Mouse (Mus musculus): ENCODE measurements around the gene Gtf2ird2. TPM values are rescaled to one million over a fixed set of nuclear protein-coding genes. Genes with fewer than 3 reads are reported as not detected.

Gtf2ird2 gene
- polyA plus RNA-seq, 1 experiment, result 2.6 TPM

DNA sequence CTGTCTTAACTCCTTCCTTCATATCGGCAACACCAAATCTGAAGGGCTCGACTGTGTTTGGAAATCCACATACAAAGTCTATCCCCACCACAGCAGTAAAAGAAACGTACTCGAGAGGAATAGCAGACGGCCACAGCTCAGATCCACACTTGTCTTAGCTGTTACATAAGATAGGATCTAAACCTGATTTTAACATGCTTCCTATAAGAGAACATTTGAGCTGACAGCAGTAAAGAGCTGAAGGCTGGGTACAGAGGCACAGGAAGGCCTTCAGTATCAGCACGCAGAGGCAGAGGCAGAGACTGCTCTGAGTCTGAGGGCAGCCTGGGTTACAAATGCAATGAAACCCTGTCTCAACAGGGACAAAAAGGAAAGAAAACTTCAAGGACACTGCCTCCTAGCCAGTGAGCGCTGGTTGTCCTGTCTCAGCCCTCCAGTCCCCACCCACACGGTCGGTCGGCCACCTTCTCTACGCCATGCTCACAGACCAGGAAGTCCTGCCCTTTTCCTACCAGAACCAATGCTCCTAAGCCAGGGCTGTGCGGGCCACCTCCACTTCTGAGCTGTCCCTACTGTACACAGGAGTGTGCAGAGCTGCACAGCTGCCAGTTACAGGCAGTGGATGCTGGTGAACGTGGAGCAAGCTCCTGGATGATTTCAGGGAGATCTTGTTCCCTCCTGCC, 73.7 kb downstream of the Gtf2ird2 start:
- H3K4me1 ChIP-seq (ENCODE audit: control insufficient read depth, insufficient read depth, insufficient read length, low read length), result no peaks in the 10 kb centered on the region
- H3K4me3 ChIP-seq (ENCODE audit: insufficient read depth, low read depth, low read length), result no peak overlapping the region
- H3K27ac ChIP-seq (replicated peaks; ENCODE audit: low read depth, low read length), result no peak overlapping the region

DNA sequence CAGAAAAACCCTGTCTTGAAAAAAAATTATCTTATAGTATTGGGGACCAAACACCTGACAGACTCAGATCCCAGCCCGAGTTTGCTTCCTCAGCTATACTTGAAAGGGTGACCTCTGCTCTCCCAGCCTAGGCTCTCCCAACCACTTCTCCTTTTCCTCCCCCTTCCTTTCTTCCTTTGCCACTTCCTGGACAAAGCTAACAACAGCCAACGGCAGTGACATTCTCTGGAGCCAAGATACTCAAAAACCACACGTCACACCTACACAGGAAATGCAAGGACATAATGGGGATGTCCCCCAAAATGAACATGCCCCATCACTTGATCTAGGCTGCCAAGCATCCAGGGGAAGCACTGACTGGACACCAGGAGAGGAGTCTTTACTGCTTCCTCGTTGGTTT, 74.6 kb downstream of the Gtf2ird2 start:
- no peak overlapping the region for H3K4me3 ChIP-seq (ENCODE audit: insufficient read depth, low read depth, low read length)
- no peak overlapping the region for H3K27ac ChIP-seq (replicated peaks; ENCODE audit: low read depth, low read length)

DNA sequence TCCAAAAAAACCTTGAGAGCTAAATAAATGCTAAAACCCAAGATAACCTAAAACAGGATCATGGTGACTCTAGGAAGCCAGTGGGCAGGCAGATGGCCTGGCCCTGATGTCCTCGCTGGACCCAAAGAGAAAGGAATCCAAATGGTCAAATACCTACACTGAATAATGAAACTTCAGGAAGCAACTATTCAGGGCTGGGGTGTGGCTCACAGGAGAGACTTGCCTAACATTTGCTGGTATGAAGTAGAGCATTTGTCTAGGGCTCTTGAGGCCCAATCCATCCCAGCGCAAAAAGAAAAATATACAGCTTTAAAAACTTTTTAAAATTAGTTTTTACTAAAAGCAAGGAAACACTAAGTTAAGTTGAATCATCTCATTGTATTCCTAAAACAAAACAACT, 75.1 kb downstream of the Gtf2ird2 start:
- no peak overlapping the region for H3K4me3 ChIP-seq (ENCODE audit: insufficient read depth, low read depth, low read length)
- no peak overlapping the region for H3K27ac ChIP-seq (replicated peaks; ENCODE audit: low read depth, low read length)
- no peaks in the 10 kb centered on the region for H3K4me1 ChIP-seq (ENCODE audit: control insufficient read depth, insufficient read depth, insufficient read length, low read length)

More for the DNA sequence above, 74.6 kb downstream of the Gtf2ird2 start:
- H3K4me1 ChIP-seq (ENCODE audit: control insufficient read depth, insufficient read depth, insufficient read length, low read length), result no peaks in the 10 kb centered on the region

DNA sequence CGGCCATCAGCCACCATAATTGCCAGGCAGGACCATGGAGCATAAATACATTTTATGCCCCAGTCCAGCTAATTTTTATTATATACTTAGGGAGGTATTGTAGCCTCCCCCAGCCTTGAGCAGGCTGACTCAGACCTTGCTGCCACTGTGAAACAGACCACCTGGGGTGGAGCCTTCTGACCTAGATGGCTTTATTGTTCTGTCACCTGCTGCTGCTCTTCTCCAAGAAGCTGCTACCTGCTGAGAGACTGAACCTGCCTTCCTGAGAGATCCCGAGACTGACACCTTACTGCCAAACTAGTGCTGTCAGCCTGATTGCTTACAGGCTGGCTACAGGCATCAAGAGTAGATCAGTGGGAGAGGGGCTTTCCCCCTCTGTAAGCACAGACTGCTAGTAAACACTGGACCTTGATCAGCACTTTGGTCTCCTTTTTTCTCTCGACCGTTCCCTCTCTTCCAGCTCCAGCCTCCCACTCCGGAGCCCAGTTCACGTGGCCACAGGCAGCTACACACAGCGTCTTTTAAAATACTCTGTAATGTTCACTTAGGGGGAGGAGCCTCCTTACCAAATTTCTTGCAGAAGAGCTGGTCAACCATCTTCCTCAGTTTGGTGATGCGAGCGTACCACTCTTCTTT, 76.3 kb downstream of the Gtf2ird2 start:
- Histone ChIP-seq H3K4me3 (ENCODE audit: insufficient read depth, low read depth, low read length) (no peak overlapping the region), H3K4me1 (ENCODE audit: control insufficient read depth, insufficient read depth, insufficient read length, low read length) (no peaks in the 10 kb centered on the region)

DNA sequence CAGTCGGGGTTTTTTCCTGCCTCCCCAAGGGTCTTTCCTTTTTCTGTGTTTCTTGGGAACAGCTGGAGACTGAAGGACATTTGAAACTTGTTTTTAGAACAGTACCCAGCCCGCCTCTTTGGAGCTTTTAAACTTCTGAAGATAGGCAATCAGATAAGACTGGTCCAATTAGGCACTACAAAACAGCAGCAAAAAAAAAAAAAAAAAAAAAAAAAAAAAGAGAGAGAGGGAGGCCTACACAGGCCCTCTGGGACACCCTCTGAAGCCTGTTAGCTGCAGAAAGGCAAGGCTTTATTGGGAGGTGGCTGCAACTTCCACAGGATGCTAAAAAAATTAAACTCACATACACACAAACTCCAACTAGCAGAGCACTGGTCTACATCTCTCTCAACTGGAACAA, 82.1 kb downstream of the Gtf2ird2 start:
- no peak overlapping the region for H3K4me3 ChIP-seq (ENCODE audit: insufficient read depth, low read depth, low read length)
- H3K27ac ChIP-seq (replicated peaks; ENCODE audit: low read depth, low read length), result no peak overlapping the region
- no peaks in the 10 kb centered on the region for H3K4me1 ChIP-seq (ENCODE audit: control insufficient read depth, insufficient read depth, insufficient read length, low read length)

More for the DNA sequence above, 76.3 kb downstream of the Gtf2ird2 start:
- H3K27ac ChIP-seq (replicated peaks; ENCODE audit: low read depth, low read length), result no peak overlapping the region

DNA sequence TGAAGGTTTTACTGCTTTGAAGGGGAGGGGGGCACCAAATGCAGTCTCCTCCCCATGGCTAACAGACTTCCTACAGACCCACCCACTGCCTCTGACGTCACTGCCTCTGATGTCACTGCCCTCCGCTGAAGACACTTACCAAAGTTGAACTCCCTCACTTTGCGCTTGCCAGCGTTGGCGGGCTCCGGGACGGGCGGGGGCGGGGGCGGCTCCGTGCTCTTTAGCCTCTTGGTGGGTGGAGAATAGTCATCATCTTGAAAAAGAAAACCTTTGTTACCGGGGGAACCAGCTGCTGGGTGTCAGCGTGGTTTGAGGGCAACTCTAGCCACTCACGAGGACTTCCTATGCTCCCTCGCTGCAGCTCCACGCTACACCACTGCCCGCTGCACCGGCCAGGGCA, 82.6 kb downstream of the Gtf2ird2 start:
- Histone ChIP-seq H3K4me1 (ENCODE audit: control insufficient read depth, insufficient read depth, insufficient read length, low read length) (no peaks in the 10 kb centered on the region), H3K4me3 (ENCODE audit: insufficient read depth, low read depth, low read length) (no peak overlapping the region), H3K27ac (replicated peaks; ENCODE audit: low read depth, low read length) (no peak overlapping the region)

DNA sequence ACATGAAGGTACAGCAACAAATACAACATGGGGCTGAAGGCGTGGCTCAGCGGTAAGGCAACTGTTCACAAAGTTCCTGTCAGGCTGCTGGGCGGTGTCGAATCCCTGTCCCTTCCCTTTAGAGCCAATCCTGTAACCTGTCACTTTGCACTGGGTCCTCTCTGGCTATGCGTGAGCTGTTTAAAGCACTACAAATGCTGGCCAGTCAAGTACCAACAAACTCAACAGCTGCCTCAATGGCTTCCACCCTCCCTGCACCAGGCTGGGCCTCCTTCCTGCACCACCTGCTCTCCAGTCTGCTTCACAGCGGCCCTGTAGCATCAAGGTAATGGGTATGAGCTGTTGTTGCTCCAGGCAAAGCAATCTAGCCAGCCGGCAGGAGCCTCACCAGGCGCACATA, 84.9 kb downstream of the Gtf2ird2 start:
- H3K27ac ChIP-seq (replicated peaks; ENCODE audit: low read depth, low read length), result no peak overlapping the region
- H3K4me1 ChIP-seq (ENCODE audit: control insufficient read depth, insufficient read depth, insufficient read length, low read length), result no peaks in the 10 kb centered on the region
- no peak overlapping the region for H3K4me3 ChIP-seq (ENCODE audit: insufficient read depth, low read depth, low read length)

DNA sequence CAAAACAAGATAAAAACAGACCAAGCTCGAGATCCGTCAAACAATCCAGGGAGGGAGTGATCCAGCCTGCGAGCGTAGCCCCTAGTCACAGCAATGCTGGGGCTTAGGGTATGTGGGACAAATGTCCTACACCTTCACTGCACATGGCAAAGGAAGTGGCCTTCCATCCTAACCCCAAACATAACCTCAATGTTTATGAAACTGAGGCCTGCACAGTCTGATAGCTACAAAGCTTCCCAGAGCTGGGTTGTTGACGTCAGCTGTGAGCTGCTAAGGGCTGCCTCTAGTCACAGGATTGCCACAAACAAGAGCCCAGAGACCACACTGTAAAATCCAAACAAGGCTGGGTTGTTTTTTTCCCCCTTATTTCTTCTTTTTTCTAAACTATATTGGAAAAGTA, 85.9 kb downstream of the Gtf2ird2 start:
- Histone ChIP-seq H3K4me3 (ENCODE audit: insufficient read depth, low read depth, low read length) (no peak overlapping the region), H3K27ac (replicated peaks; ENCODE audit: low read depth, low read length) (no peak overlapping the region), H3K4me1 (ENCODE audit: control insufficient read depth, insufficient read depth, insufficient read length, low read length) (peaks cover 1% of the 10 kb centered on the region; the same call in 1 of the 2 replicates)

DNA sequence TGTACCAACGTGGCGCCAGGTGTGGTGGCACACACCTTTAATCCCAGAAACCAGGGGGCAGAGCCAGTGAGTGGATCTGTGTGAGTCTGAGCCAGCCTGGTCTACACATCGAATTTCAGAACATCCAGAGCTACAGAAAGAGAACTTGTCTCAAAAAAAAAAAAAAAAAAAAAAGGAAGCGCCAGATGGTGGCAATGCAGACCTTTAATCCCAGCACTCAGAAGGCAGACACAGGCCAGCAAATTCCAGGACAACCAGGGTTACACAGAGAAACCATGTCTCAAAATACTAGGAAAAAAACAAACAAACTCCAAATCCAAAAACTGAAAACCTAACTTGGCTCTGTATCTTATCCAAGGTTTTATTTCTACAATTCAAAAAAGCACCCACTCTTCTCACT, 86.7 kb downstream of the Gtf2ird2 start:
- Histone ChIP-seq H3K4me1 (ENCODE audit: control insufficient read depth, insufficient read depth, insufficient read length, low read length) (peaks cover 2% of the 10 kb centered on the region), H3K27ac (replicated peaks; ENCODE audit: low read depth, low read length) (no peak overlapping the region), H3K4me3 (ENCODE audit: insufficient read depth, low read depth, low read length) (no peak overlapping the region)

DNA sequence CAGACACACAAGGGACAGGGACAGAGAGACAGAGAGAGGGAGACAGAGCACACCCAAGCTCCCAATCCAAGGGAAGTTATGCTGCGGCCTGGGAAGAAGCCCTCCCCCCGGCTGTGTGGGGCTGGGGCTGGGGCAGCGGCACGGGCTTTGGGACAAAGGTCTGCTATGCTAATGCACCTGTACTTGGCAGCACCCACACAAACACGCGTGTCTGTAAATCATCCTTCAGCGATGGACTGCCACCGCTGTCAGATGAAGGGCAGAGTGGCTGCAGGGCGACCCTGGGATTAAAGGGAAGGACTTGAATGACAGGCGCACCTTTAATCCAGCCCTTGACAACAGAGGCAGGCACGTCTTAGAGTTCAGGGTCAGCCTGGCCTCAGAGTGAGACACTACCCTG, 87.6 kb downstream of the Gtf2ird2 start:
- Histone ChIP-seq H3K27ac (replicated peaks; ENCODE audit: low read depth, low read length) (no peak overlapping the region), H3K4me1 (ENCODE audit: control insufficient read depth, insufficient read depth, insufficient read length, low read length) (peaks cover 2% of the 10 kb centered on the region), H3K4me3 (ENCODE audit: insufficient read depth, low read depth, low read length) (no peak overlapping the region)

DNA sequence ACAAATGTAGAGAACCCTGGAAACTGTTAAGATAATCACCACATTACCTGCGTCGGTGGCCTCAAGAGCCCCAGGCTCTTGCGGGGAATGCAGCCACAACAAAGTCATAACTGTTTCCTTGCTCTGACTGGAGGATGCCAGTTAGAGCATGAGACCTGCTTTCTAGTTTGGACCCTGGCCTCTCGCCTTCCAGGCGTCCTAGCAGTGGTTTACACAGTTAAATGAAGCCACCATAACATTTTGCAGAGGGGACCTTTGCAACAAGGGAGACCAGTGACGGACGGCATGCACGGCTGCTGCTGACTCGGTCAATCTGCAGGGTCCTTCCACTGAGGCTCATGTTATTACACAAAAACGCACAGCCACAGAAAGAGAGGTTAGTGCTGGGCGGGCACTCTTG, 88.9 kb downstream of the Gtf2ird2 start:
- Histone ChIP-seq H3K4me3 (ENCODE audit: insufficient read depth, low read depth, low read length) (no peak overlapping the region), H3K27ac (replicated peaks; ENCODE audit: low read depth, low read length) (no peak overlapping the region), H3K4me1 (ENCODE audit: control insufficient read depth, insufficient read depth, insufficient read length, low read length) (peaks cover 2% of the 10 kb centered on the region)

DNA sequence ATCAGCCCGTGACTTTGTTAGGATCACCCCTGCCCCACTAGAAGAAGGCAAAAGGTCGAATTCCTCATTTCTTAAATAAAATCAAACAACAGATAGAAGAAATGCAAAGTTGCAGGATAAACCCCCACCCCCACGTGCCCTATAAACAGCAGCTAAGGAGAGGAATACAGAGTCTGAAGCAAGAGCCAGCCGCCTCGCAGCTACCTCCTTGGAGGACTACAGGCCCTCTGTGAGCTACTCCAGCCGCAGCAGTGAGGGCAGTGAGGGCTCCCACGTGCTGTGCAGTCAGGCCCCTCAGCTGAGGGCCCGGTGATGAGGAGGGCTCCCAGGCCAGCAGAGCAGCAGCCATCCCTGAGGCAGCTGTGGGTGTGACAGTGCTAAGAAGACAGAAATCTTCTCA, 89.9 kb downstream of the Gtf2ird2 start:
- Histone ChIP-seq H3K27ac (replicated peaks; ENCODE audit: low read depth, low read length) (no peak overlapping the region), H3K4me1 (ENCODE audit: control insufficient read depth, insufficient read depth, insufficient read length, low read length) (peaks cover 2% of the 10 kb centered on the region), H3K4me3 (ENCODE audit: insufficient read depth, low read depth, low read length) (no peak overlapping the region)

Other genes starting within 250 kb of the Gtf2ird2 start
- gene Castor2, start 84.3 kb upstream of the Gtf2ird2 start, polyA plus RNA-seq (2012; ENCODE audit: insufficient read depth, insufficient read length, missing spikeins), result 8.4 and 10.7 TPM in 2 replicates
- 8.2 and 16.1 TPM in 2 replicates for gene Rcc1l, start 7.2 kb upstream of the Gtf2ird2 start, polyA plus RNA-seq (2012; ENCODE audit: insufficient read depth, insufficient read length, missing spikeins)
- 1.9 and 3.1 TPM in 2 replicates for gene Ncf1, start 45.6 kb downstream of the Gtf2ird2 start, polyA plus RNA-seq (2012; ENCODE audit: insufficient read depth, insufficient read length, missing spikeins)
- 55.8 and 75.9 TPM in 2 replicates for gene Gtf2i, start 130.7 kb downstream of the Gtf2ird2 start, polyA plus RNA-seq (2012; ENCODE audit: insufficient read depth, insufficient read length, missing spikeins)

Measured in brown adipose tissue, adult 24 weeks (tissue).